Mouse (Mus musculus) mouse trophoblast stem cell (cell line): Measurements from ENCODE around the gene Maml2.

Experiments used
- in situ Hi-C, 2 experiments: fragments of 300-500 bp; cut with MseI, MboI; formaldehyde crosslinking; loops; 2 replicates in 1 of 2; 3 replicates in 1 of 2; pipeline ENCODE4 v1.15.1; 2025

Maml2 gene

GRCm38 (mm10) chr9:13716316-13717099, 418.8 kb downstream of the Maml2 start:
- in situ Hi-C loops, result loop anchor here (10.0 kb wide), 1 partner anchor 482 kb away; no protein-coding TSS in a partner anchor

- in situ Hi-C loops, result no loop called here
Observed at GRCm38 (mm10) chr9:13748404-13748797, 450.6 kb downstream of the Maml2 start, which contains the start of gene Mtmr2. Gene Mtmr2 (plus strand): TSS chr9:13748410.

- in situ Hi-C loops, result no loop called here
Observed at GRCm38 (mm10) chr9:13748798-13749674, 451.3 kb downstream of the Maml2 start.

GRCm38 (mm10) chr9:13749675-13749998, 451.9 kb downstream of the Maml2 start:
- in situ Hi-C loops, result no loop called here

DNA sequence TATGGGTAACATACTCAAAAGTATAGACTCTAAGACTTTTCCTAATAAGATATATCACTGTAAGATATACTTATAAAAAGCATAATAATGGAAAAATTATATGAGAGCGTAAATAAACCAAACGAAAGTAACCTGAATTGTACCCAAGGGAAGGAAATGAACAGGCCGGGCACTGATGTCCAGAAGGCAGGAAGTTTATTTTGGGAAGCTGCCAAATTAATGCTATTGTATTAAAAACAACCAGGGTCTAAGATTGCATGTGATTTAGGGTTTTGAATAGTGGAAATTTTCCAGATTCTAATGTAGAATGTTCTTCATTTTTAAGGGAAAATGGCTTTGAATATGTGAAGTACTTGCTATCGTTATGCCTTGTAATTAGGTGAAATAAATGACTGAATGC, 454.8 kb downstream of the Maml2 start:
- in situ Hi-C loops, result no loop called here
